Mouse (Mus musculus): ENCODE results near the gene Utp11. TPM values are rescaled to one million over a fixed set of nuclear protein-coding genes. Genes with fewer than 3 reads are reported as not detected.
A peak's percentile ranks its signal among the peaks of the same experiment; 100 is the strongest.
"Not testable (repeated sequence)": the region's sequence is repeated elsewhere in the genome, so short reads cannot be mapped to it uniquely, and the experiment has no call there.

The Utp11 gene
- 36.8 and 41.8 TPM in 2 replicates for polyA plus RNA-seq (2015; fragmentation: Nextera tagmentation; extraction: Ambion mirVana)

DNA sequence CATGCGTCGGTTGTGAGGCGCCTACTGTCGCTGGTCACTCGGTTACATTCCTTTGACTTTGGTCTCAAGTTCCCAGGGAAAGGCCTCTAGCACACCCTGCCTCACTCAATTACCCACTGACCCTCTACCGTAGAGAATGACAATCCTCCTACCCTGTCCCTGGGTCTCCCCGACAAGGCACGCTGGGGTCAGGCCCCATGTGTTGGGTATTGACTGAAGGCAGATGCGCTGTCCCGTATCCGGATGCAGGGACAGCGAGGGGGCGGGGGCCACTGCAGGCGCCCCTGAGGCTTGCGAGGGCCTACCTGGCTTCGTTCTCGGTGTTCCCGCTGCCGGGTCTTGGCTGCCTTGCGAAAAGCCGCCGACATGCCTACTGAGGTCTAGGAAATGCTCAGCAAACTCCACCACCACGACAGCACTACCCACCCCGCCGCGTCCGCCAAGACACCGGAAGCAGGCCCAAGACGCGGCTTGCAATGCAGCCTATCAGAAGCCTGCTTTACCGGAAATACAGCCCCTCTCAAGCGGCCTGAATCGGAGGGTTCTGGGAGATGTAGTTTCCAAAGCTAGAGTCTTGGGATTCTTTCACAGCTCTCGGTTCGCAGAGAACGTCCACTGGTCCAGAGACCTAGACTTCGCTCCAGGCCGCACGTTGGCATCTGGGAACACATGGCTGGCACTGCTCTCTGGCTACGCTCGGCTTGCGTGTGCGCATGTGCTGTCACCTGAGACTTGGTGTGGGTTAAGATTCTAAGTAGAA, at the start of gene Utp11:
TSS of gene Utp11 (minus strand) at position 466 of the 760 bp plus-strand sequence.
- Histone ChIP-seq H3K4me2 (peak within 1 kb of the TSS; percentile 76), H3K27me3 (replicated peaks) (peaks cover 9% of the 10 kb centered on the region; the same call in 1 of the 2 replicates), H3K9me3 (no peaks in the 10 kb centered on the region), H3K4me3 (peak within 1 kb of the TSS; percentile 75), H3K4me1 (peaks cover 25% of the 10 kb centered on the region), H3K9ac (peak within 1 kb of the TSS; percentile 85), H3K36me3 (replicated peaks) (no peaks in the 10 kb centered on the region), H3K27ac (peak within 1 kb of the TSS; percentile 74)
- under 1% methylated on average over 43 of the region's 43 CpGs for WGBS
- ATAC-seq (replicated peaks) = peak; percentile 97

DNA sequence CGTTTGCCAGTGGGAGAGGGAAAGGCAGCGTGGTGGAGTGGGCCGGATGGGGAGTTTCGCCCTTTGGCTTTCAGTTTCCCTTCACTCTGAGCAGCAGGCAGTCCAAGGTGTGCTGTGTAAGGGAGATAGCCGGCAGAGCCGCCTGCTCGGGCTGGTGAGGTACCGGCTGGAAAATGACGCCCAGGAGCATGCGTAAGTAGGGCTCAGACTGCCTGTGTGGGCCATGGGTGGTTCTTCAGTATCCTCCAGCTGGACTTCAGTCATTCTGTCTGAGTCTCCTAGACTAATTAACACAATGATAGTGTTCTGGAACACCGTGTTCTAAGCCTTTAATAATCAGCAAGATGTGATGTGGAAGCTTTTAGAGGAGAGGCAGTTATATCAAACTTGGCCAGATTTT, 49.4 kb upstream of the Utp11 start:
- no peak for ATAC-seq (replicated peaks)
- peaks cover 3% of the 10 kb centered on the region; the same call in 1 of the 2 replicates for H3K36me3 ChIP-seq (replicated peaks)
- H3K27ac ChIP-seq = no peak overlapping the region
- H3K4me1 ChIP-seq = peaks cover 13% of the 10 kb centered on the region
- WGBS = 91% methylated on average over 11 of the region's 11 CpGs
- no peaks in the 10 kb centered on the region for H3K27me3 ChIP-seq (replicated peaks)
- no peak overlapping the region for H3K4me3 ChIP-seq
- no peak overlapping the region; the same call in 1 of the 2 replicates for H3K4me2 ChIP-seq
- no peaks in the 10 kb centered on the region for H3K9me3 ChIP-seq
- H3K9ac ChIP-seq = no peak overlapping the region

DNA sequence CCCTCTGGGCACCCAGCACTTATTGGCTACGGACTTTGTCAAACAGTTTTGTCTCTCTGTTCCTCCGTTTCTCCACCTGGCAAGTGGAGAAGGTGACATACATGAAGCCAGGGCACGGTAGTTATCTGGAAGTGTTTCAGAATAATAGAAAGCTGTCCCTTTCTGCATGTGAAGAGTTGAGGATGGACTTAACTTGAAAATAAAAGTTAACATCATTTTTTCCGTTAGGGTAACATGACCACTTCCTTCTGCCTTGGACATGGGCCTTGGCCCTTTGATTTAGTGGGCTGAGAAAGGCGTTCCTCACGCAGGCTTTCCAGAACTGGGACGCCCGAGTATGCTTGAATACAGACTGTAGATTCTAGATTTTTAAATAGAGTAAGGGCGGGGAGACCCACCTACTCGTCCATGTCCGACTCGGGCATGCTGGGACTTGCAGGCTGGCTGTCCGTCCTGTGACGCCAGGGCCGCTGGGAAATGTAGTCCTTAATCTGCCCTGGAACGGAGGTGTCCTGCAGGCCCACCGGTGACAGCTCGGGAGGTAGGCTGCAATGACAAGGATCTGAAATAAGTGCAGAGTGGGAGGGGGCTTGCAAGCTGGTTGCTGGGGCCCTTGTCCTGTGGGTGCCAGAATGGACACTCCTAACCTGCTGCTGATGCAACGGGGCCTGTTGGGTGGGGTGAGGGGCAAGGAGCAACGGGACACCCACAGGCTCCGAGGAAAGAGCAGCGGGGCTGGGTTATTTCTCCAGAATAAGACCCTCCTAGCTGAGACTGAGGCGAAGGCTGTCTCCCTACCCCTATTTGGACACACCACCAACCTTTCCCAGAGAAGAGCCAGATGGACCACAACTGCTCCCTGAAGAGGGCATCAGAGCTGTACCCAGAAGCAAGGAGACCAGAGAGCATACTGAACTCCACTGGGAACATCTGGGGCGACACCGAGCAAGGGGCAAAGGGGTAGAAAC, 48.3 kb upstream of the Utp11 start, which contains the start of gene Inpp5b:
TSS of gene Inpp5b (plus strand) at position 475 of the 968 bp plus-strand sequence.
- Histone ChIP-seq H3K9me3 (no peaks in the 10 kb centered on the region), H3K4me1 (peaks cover 21% of the 10 kb centered on the region), H3K36me3 (replicated peaks) (no peaks in the 10 kb centered on the region; the same call in 1 of the 2 replicates), H3K9ac (peak within 1 kb of the TSS; percentile 52), H3K4me3 (peak within 1 kb of the TSS; percentile 46), H3K27me3 (replicated peaks) (no peaks in the 10 kb centered on the region), H3K4me2 (peak within 1 kb of the TSS; percentile 56), H3K27ac (peak within 1 kb of the TSS; percentile 48; the same call in 1 of the 2 replicates)
- peak; percentile 93 for ATAC-seq (replicated peaks)
- WGBS = 18% methylated on average over 25 of the region's 25 CpGs

DNA sequence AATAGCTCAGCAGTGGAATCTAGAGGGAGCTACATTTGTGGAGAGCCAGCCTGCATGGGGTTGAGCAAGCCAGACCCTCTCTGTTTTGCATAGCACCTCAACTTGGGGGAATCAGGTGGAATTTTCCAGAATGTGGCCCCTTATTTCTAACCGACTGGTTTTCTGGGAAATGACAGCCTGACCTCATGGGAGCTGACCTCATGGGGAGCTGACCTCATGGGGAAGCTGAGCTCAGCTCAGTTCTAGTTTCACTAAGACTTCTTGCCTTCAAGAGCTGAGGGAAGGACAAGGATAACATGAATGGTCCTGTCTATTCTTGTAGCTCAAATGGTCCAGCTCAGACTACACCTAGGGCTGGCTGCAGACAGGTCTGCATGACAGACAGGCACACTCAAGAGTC, 45.4 kb upstream of the Utp11 start:
- Histone ChIP-seq H3K27ac (no peak overlapping the region), H3K36me3 (replicated peaks) (no peaks in the 10 kb centered on the region), H3K4me3 (no peak overlapping the region), H3K9me3 (no peaks in the 10 kb centered on the region), H3K27me3 (replicated peaks) (no peaks in the 10 kb centered on the region), H3K4me2 (no peak overlapping the region), H3K9ac (no peak overlapping the region), H3K4me1 (peaks cover 27% of the 10 kb centered on the region)
- WGBS = 52% methylated on average over 1 of the region's 1 CpGs
- ATAC-seq (replicated peaks) = no peak

DNA sequence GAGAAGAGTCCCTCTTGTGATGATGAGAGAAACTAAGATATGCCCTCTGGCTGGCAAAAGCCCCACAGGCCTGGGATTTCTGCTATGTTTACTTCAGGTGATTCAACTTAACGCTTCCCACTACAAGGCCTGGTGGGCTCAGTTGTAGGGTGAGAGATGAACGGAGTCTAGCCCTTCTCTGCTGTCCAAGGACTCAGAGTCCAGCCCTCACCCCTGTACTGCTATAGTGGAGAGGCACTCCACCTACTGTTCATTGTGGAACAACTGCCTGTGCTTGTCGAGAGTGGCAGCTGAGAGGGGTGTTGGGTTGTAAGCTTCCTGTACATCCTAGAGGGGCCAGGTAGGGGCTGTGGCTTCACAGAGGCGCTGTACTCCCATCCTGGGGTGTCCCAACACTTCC, 44.6 kb upstream of the Utp11 start:
- 56% methylated on average over 4 of the region's 4 CpGs for WGBS
- peaks cover 7% of the 10 kb centered on the region; the same call in 1 of the 2 replicates for H3K36me3 ChIP-seq (replicated peaks)
- H3K4me3 ChIP-seq = no peak overlapping the region
- no peak for ATAC-seq (replicated peaks)
- no peak overlapping the region for H3K27ac ChIP-seq
- H3K4me1 ChIP-seq = peaks cover 27% of the 10 kb centered on the region
- H3K4me2 ChIP-seq = no peak overlapping the region
- H3K9me3 ChIP-seq = no peaks in the 10 kb centered on the region
- H3K9ac ChIP-seq = no peak overlapping the region
- H3K27me3 ChIP-seq (replicated peaks) = no peaks in the 10 kb centered on the region

DNA sequence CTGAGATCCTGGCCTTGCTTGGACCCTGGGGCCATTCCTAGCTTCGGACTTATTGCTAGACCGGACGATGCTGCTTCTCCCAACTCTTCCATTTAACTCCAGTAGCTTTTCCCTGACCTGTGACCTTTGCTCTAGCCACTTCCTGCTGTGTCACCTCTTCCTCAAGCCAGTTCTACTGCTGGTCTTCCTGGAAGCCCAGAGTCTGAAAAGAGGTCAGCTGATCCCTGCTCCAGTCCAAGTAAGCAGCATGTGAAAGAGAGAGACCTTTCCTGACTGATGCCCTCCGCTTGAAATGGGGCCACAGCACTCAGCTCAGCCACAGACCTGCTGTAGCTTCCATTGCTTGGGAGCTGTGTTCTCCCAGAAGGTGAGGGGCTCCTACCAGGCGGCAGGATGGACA, 44.1 kb upstream of the Utp11 start:
- H3K36me3 ChIP-seq (replicated peaks) = peaks cover 8% of the 10 kb centered on the region; the same call in 1 of the 2 replicates
- H3K9me3 ChIP-seq = no peaks in the 10 kb centered on the region
- H3K9ac ChIP-seq = no peak overlapping the region
- ATAC-seq (replicated peaks) = no peak
- 69% methylated on average over 5 of the region's 5 CpGs for WGBS
- no peaks in the 10 kb centered on the region for H3K27me3 ChIP-seq (replicated peaks)
- H3K27ac ChIP-seq = no peak overlapping the region
- H3K4me3 ChIP-seq = no peak overlapping the region
- H3K4me1 ChIP-seq = peaks cover 23% of the 10 kb centered on the region
- H3K4me2 ChIP-seq = no peak overlapping the region

DNA sequence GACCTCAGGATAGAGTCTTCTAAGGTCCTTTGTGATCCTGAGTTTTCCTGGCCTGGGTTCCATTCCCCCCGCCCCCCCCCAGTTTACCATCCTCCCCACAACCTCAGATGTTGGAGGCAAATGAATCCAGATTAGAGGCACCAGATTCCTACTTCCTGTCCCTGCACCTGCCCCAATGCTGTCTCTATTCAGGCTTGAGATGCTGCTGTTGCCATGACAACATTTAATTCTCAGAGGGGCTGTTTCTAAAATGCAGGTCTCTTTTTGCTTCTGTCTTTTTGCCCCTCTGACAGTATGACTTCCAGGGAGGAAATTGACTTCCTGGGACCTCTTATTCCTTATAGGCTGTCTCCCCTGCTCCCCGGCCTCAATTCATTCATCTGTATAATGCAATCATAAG, 43.6 kb upstream of the Utp11 start:
- no peaks in the 10 kb centered on the region for H3K9me3 ChIP-seq
- H3K4me2 ChIP-seq = no peak overlapping the region
- no peak overlapping the region for H3K9ac ChIP-seq
- no peak overlapping the region for H3K4me3 ChIP-seq
- H3K27ac ChIP-seq = no peak overlapping the region
- ATAC-seq (replicated peaks) = no peak
- peaks cover 18% of the 10 kb centered on the region; the same call in 1 of the 2 replicates for H3K4me1 ChIP-seq
- 64% methylated on average over 2 of the region's 2 CpGs for WGBS
- no peaks in the 10 kb centered on the region for H3K27me3 ChIP-seq (replicated peaks)
- H3K36me3 ChIP-seq (replicated peaks) = peaks cover 9% of the 10 kb centered on the region

DNA sequence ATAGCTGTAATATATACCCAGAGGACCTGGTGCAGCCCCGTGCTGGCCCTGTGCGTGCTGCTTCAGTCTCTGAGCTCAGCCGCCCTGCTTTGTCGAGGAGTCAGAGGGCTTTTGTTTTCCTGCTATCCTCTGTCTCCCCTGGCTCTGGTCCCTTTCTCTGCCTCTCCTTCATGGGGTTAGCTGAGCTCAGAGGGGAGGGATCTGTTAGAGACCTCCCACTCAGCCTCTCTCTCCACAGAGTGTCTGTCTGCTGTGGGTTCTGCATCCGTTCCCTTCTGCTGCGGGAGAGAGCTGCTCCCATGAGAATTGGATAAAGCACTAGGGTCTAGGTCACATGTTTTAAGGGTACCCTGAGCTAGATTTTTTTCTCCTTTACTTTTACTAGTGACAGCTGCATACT, 32.7 kb upstream of the Utp11 start:
- Histone ChIP-seq H3K27me3 (replicated peaks) (no peaks in the 10 kb centered on the region), H3K36me3 (replicated peaks) (peaks cover 87% of the 10 kb centered on the region), H3K27ac (no peak overlapping the region), H3K9me3 (no peaks in the 10 kb centered on the region), H3K4me2 (no peak overlapping the region), H3K9ac (no peak overlapping the region), H3K4me3 (no peak overlapping the region), H3K4me1 (no peaks in the 10 kb centered on the region)
- WGBS = 89% methylated on average over 6 of the region's 6 CpGs
- ATAC-seq (replicated peaks) = no peak

DNA sequence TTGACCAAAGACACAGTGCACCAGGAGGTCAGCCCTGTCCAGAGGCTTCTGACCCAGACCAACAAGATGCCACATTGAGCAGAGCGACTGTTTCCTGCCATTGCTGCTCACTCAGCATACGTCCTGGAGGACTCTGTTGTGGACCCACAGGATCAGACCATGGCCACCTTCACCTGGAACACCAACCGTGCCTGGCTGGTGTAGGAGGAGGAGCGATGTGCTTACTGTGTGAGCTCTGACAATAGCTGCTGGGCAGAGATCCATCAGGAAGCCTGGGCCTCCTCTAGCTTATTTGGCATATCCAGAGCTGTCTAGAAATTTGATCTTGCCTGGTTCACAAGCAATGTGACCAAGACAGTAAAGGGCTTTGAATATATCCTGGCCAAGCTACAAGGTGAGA, 25.7 kb upstream of the Utp11 start:
- 95% methylated on average over 4 of the region's 4 CpGs for WGBS
- no peak for ATAC-seq (replicated peaks)
- H3K9ac ChIP-seq = no peak overlapping the region
- H3K9me3 ChIP-seq = no peaks in the 10 kb centered on the region
- H3K4me2 ChIP-seq = no peak overlapping the region
- H3K27ac ChIP-seq = no peak overlapping the region
- H3K4me3 ChIP-seq = no peak overlapping the region
- no peaks in the 10 kb centered on the region for H3K27me3 ChIP-seq (replicated peaks)
- peaks cover 19% of the 10 kb centered on the region for H3K4me1 ChIP-seq
- H3K36me3 ChIP-seq (replicated peaks) = peaks cover 65% of the 10 kb centered on the region

DNA sequence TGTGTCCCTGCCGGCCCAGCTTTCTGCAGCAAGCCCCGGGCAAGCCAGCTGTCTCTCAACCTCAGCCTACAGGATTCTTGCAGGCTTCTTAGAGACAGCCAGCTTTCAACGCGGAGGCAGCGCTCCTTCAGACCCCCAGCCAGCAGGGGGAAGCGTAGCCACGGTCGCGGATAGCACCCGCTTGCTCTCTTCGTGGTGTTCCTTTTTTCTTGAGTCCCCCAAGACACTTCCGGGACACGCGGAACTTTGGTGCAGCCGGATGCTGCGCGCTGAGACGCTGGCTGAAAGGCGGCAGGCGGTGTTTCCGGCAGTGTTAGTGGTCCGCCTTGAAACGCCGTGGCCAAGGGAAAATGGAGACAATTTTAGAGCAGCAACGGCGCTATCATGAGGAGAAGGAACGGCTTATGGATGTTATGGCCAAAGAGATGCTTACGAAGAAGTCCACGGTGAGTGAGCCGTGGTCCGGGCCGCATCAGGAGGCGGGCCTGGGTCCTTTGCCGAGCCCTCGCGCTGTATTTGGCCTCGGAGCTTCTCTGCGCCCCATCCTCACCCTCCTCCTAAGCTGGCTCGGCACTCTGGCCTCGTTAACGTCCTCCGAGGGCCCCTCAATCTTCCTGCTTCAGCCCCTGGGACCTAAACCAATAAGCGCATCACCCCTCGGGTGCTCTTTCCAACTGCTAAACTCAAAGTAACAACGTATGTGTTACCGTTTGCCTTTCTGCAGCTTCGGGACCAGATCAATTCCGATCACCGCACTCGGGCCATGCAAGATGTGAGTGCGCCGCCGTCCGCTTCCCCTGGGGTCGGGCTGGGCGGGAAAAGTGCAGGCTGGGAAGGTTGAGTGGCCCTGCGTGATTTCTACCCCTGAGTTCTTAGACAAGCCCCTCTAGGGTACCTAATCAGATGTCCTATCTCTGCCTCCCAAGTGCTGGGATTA, 21.4 kb upstream of the Utp11 start, which contains the start of gene Sf3a3:
TSS of gene Sf3a3 (plus strand) at position 232 of the 937 bp plus-strand sequence.
- ATAC-seq (replicated peaks) = peak; percentile 95
- WGBS = under 1% methylated on average over 57 of the region's 57 CpGs
- peak within 1 kb of the TSS; percentile 69 for H3K27ac ChIP-seq

DNA sequence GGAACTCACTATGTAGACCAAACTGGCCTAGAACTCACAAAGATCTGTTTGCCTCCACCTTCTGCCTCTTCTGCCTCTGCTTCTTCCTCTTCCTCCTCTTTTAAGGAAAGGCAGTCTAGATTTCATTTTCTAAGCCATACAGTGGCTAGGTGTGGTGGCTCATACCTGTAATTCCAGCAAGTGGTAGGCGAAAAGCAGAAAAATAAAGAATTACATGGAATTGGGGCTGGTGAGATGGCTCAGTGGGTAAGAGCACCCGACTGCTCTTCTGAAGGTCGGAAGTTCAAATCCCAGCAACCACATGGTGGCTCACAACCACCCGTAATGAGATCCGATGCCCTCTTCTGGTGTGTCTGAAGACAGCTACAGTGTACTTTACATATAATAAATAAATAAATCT, 20.4 kb upstream of the Utp11 start:
- Histone ChIP-seq H3K36me3 (replicated peaks) (peaks cover 21% of the 10 kb centered on the region), H3K4me1 (peaks cover 30% of the 10 kb centered on the region), H3K27me3 (replicated peaks) (peaks cover 15% of the 10 kb centered on the region)
- not testable (repeated sequence) for H3K27ac ChIP-seq; H3K4me3 ChIP-seq; H3K9ac ChIP-seq; H3K4me2 ChIP-seq; H3K9me3 ChIP-seq; ATAC-seq (replicated peaks)
- 70% methylated on average over 5 of the region's 5 CpGs for WGBS

More for the DNA sequence above, 21.4 kb upstream of the Utp11 start, which contains the start of gene Sf3a3:
- peak within 1 kb of the TSS; percentile 78 for H3K9ac ChIP-seq
- H3K9me3 ChIP-seq = no peaks in the 10 kb centered on the region
- peak within 1 kb of the TSS; percentile 78 for H3K4me3 ChIP-seq
- peaks cover 30% of the 10 kb centered on the region for H3K36me3 ChIP-seq (replicated peaks)
- peaks cover 25% of the 10 kb centered on the region for H3K4me1 ChIP-seq
- peak within 1 kb of the TSS; percentile 94 for H3K4me2 ChIP-seq
- H3K27me3 ChIP-seq (replicated peaks) = peaks cover 5% of the 10 kb centered on the region

All from midbrain, embryonic 15.5 days (tissue).